Comparison of ENCODE assay signal across 8 mouse cellular contexts in genomic region chr16:36828054-36828786, GRCm38 (mm10). TPM values are rescaled to one million over a fixed set of nuclear protein-coding genes. Genes with fewer than 3 reads are reported as not detected.
DNase-seq lines count a peak whose midpoint lies in the region; ATAC-seq and TF ChIP-seq lines count a peak whose summit lies in the region.

Gene Iqcb1, plus strand, starts transcription at chr16:36828385.

- TF ChIP-seq POLR2A in cortical plate, adult 2 months (IDR thresholded peaks at IDR 0.05; ENCODE audit: extremely low read depth, insufficient read depth, low read length), result peak; percentile 70; the same call in 1 of the 2 replicates

- peak; percentile 77 for DNase-seq in adipocyte (ENCODE audit: low spot score)
- DNase-seq in gastrocnemius, adult 8-10 months (ENCODE audit: low spot score in 2 of 2), result peak; percentile 59 to 64
- DNase-seq in induced T-regulatory cell, adult 2 months (ENCODE audit: low read depth), result peak; percentile 93
- DNase-seq in left cerebral cortex, adult 8-10 months (ENCODE audit: low spot score in 2 of 2), result peak; percentile 64 to 75
- DNase-seq in right cerebral cortex, adult 2 months (ENCODE audit: low spot score in 2 of 2), result peak; percentile 81 to 82
- DNase-seq in urinary bladder, postnatal 10 days (ENCODE audit: low spot score), result peak; percentile 45

- no peak within 1 kb of the TSS for H3K27ac ChIP-seq in cortical plate, adult 2 months (ENCODE audit: insufficient read depth, low read length)

- no peaks in the 10 kb centered on the region for H3K4me1 ChIP-seq in cortical plate, adult 2 months (ENCODE audit: control insufficient read depth, insufficient read depth, low read length)

- TF ChIP-seq CTCF in cortical plate, adult 2 months (IDR thresholded peaks at IDR 0.05; ENCODE audit: extremely low read depth, insufficient read depth, low read length), result no peak

- H3K4me3 ChIP-seq in cortical plate, adult 2 months (ENCODE audit: insufficient read depth, low read length), result peak within 1 kb of the TSS; percentile 56

- ATAC-seq in megakaryocyte, adult 5-6 weeks (ENCODE audit: poor library complexity, severe bottlenecking), result peak; percentile 93

RNA-seq across cellular contexts. Expression of gene Iqcb1, which starts in this region (rescaled TPM):
- polyA plus RNA-seq in cortical plate, adult 2 months (2012; rRNA removed), result 28.9 and 34.6 TPM in 2 replicates
- 1 to 10 TPM; 3.9 to 4.9 (median 4.8) TPM for total RNA-seq in gastrocnemius, adult 8-10 months (2022)
- 10 to 100 TPM; 48.5 to 55.7 (median 52.4) TPM for total RNA-seq in left cerebral cortex, adult 8-10 months (2022)
- total RNA-seq in megakaryocyte, adult 5-6 weeks (2015), result 2.8 and 3.7 TPM in 2 replicates
- 3.6 and 5.5 TPM in 2 replicates for total RNA-seq in megakaryocyte, adult 5-6 weeks (2017)

Comparison
In these comparisons a context has a peak if more than half of its experiments do, and no peak if none do; other contexts are left out.
1. RNA of gene Iqcb1 (total RNA-seq): 48.5 to 55.7 TPM in left cerebral cortex, adult 8-10 months; 3.9 to 4.9 TPM in gastrocnemius, adult 8-10 months and 2.8 to 5.5 TPM in megakaryocyte, adult 5-6 weeks; every median in the first group is over 4 times any median in the second.
2. Peak in every context shown above with its lines, with median percentiles within 50 percentile points of each other: DNase-seq.